Mouse (Mus musculus): ENCODE data around the gene Gm14406. TPM values are rescaled to one million over a fixed set of nuclear protein-coding genes. Genes with fewer than 3 reads are reported as not detected.
"Not testable (repeated sequence)": the region's sequence is repeated elsewhere in the genome, so short reads cannot be mapped to it uniquely, and the experiment has no call there.

The Gm14406 gene
- total RNA-seq (2021): under 1 TPM in 1 of 2 experiments, not detected in 1; 0.28 TPM

GRCm38 (mm10) chr2:177577998-177578397 lies at the start of gene Gm14406:
Gm14406 (minus strand) TSS chr2:177578210.
- DNase-seq (ENCODE audit: extremely low spot score in 1 of 2, low spot score in 2 of 2); intact Hi-C loops (cut with DNase I): not testable (repeated sequence)

GRCm38 (mm10) chr2:177575141-177575540 lies 2.9 kb downstream of the Gm14406 start:
- DNase-seq (ENCODE audit: extremely low spot score in 1 of 2, low spot score in 2 of 2); intact Hi-C loops (cut with DNase I): not testable (repeated sequence)

- DNase-seq (ENCODE audit: extremely low spot score in 1 of 2, low spot score in 2 of 2); intact Hi-C loops (cut with DNase I): not testable (repeated sequence)
Measured at GRCm38 (mm10) chr2:177559365-177559764, 18.6 kb downstream of the Gm14406 start.

GRCm38 (mm10) chr2:177555261-177555660 lies 22.7 kb downstream of the Gm14406 start:
- not testable (repeated sequence) for DNase-seq (ENCODE audit: extremely low spot score in 1 of 2, low spot score in 2 of 2)

GRCm38 (mm10) chr2:177537717-177538116 lies 40.3 kb downstream of the Gm14406 start:
- intact Hi-C loops (cut with DNase I): not testable (repeated sequence)

More at GRCm38 (mm10) chr2:177555261-177555660, 22.7 kb downstream of the Gm14406 start:
- intact Hi-C loops (cut with DNase I): not testable (repeated sequence)

GRCm38 (mm10) chr2:177537141-177537540 lies 40.9 kb downstream of the Gm14406 start:
- intact Hi-C loops (cut with DNase I); DNase-seq (ENCODE audit: extremely low spot score in 1 of 2, low spot score in 2 of 2): not testable (repeated sequence)

More at GRCm38 (mm10) chr2:177537717-177538116, 40.3 kb downstream of the Gm14406 start:
- DNase-seq (ENCODE audit: extremely low spot score in 1 of 2, low spot score in 2 of 2): not testable (repeated sequence)

GRCm38 (mm10) chr2:177535876-177536275 lies 42.1 kb downstream of the Gm14406 start:
- DNase-seq (ENCODE audit: extremely low spot score in 1 of 2, low spot score in 2 of 2): no peak
- intact Hi-C loops (cut with DNase I): no loop called here

GRCm38 (mm10) chr2:177524171-177524570 lies 53.8 kb downstream of the Gm14406 start:
- intact Hi-C loops (cut with DNase I); DNase-seq (ENCODE audit: extremely low spot score in 1 of 2, low spot score in 2 of 2): not testable (repeated sequence)

- DNase-seq (ENCODE audit: extremely low spot score in 1 of 2, low spot score in 2 of 2); intact Hi-C loops (cut with DNase I): not testable (repeated sequence)
Measured at GRCm38 (mm10) chr2:177523674-177524073, 54.3 kb downstream of the Gm14406 start.

GRCm38 (mm10) chr2:177523061-177523460 lies 54.9 kb downstream of the Gm14406 start:
- peak in 1 of 2 experiments; percentile 40 for DNase-seq (ENCODE audit: extremely low spot score in 1 of 2, low spot score in 2 of 2)
- intact Hi-C loops (cut with DNase I): no loop called here

- intact Hi-C loops (cut with DNase I): no loop called here
- no peak for DNase-seq (ENCODE audit: extremely low spot score in 1 of 2, low spot score in 2 of 2)
Measured at GRCm38 (mm10) chr2:177520035-177520434, 58.0 kb downstream of the Gm14406 start.

Other genes with a start within 250 kb of the Gm14406 start
- gene Gm14418, start 179.9 kb downstream of the Gm14406 start, total RNA-seq (2021): 10 to 100 TPM; 28.4 to 30.6 TPM
- 10 to 100 TPM; 17.7 to 19.2 TPM for gene Zfp970, start 113.5 kb downstream of the Gm14406 start, total RNA-seq (2021)
- gene Gm14403, start 80.0 kb downstream of the Gm14406 start, total RNA-seq (2021): 10 to 100 TPM; 21.1 to 22.0 TPM
- gene Gm14322, start 181.1 kb upstream of the Gm14406 start, total RNA-seq (2021): 10 to 100 TPM; 23.2 to 26.3 TPM

Data from left cerebral cortex, postnatal 10 days (tissue).